Mouse (Mus musculus): ENCODE results near the gene Suds3. TPM values are rescaled to one million over a fixed set of nuclear protein-coding genes. Genes with fewer than 3 reads are reported as not detected.

The Suds3 gene
- polyA plus RNA-seq, 1 experiment from 2014 or later, result 76.9 TPM

DNA sequence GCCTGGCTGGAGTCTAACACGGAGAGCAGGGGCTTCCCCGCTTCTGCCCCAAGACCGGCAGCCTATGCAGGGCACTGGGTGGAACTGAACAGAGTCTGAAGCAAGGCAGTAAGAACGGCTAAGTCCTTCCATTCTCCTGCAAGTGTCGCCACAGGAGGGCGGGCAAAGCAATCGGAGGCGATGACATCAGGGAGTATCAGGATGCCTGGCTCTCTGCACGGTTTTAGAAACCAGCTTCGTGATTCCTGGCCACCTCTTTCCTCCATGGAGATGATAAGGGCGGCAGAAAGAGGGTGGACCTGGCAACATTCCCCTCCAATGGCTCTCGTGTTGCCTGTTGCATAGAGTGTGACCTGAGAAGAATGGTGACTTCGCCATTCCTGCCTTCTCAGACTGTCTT is 28.2 kb downstream of the Suds3 start:
- Histone ChIP-seq H3K4me3 (ENCODE audit: inconsistent target) (no peak overlapping the region), H3K79me2 (ENCODE audit: inconsistent target) (no peaks in the 10 kb centered on the region), H3K36me3 (ENCODE audit: inconsistent target) (peaks cover 17% of the 10 kb centered on the region; the same call in 1 of the 2 replicates), H3K27ac (no peak overlapping the region)
- 13% methylated on average over 13 of the region's 13 CpGs for WGBS (ENCODE audit: missing documents)

GRCm38 (mm10) chr5:117069498-117069894 is 46.4 kb downstream of the Suds3 start:
- 14% methylated on average over 10 of the region's 10 CpGs for WGBS (ENCODE audit: missing documents)
- no peak overlapping the region for H3K4me3 ChIP-seq (ENCODE audit: inconsistent target)
- no peaks in the 10 kb centered on the region for H3K36me3 ChIP-seq (ENCODE audit: inconsistent target)

GRCm38 (mm10) chr5:117068808-117069497 is 47.0 kb downstream of the Suds3 start:
- H3K4me3 ChIP-seq (ENCODE audit: inconsistent target), result no peak overlapping the region
- no peaks in the 10 kb centered on the region for H3K79me2 ChIP-seq (ENCODE audit: inconsistent target)
- 39% methylated on average over 13 of the region's 19 CpGs for WGBS (ENCODE audit: missing documents)
- H3K27ac ChIP-seq, result no peak overlapping the region
- no peaks in the 10 kb centered on the region for H3K36me3 ChIP-seq (ENCODE audit: inconsistent target)

More at GRCm38 (mm10) chr5:117069498-117069894, 46.4 kb downstream of the Suds3 start:
- Histone ChIP-seq H3K27ac (no peak overlapping the region), H3K79me2 (ENCODE audit: inconsistent target) (no peaks in the 10 kb centered on the region)

DNA sequence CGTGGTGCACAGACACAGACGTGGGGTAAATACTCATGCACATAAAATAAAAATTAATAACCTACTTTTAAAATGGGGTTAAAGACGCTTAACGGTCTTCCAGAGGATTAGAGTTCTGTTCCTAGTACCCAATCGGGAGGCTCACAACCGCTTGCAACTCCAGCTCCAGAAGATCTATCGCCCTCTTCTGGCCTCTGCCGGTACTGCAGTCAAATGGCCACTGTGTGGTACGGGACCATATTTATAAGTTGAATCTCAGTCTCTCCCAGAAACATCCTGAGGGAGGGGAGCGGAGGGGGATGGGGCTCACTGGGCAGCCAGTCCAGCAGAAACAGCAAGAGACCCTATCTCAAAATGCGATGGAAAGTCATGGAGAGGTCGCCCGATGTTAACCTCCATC is 47.7 kb downstream of the Suds3 start:
- no peaks in the 10 kb centered on the region for H3K36me3 ChIP-seq (ENCODE audit: inconsistent target)
- WGBS (ENCODE audit: missing documents), result 83% methylated on average over 13 of the region's 13 CpGs
- H3K27ac ChIP-seq, result no peak overlapping the region
- H3K4me3 ChIP-seq (ENCODE audit: inconsistent target), result no peak overlapping the region
- no peaks in the 10 kb centered on the region for H3K79me2 ChIP-seq (ENCODE audit: inconsistent target)

DNA sequence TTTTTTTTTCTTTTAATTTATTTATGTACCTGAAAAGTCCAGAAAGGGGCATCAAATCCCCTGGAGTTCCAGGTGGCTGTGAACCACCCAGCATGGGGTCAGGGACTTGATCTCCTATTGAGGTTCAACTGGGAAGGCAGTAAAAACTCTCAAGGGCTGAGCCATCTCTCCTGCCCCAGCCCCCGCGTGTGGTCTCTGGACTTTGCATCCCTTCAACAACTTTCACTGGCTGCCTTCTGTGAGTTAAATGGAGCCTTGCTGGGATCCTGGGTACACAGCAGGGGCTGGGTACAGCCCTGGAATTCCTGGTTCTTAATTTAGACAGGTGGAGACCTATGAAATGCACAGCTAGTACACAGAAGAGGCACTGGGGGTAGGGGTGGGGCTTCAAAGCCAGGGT is 54.7 kb downstream of the Suds3 start:
- Histone ChIP-seq H3K36me3 (ENCODE audit: inconsistent target) (no peaks in the 10 kb centered on the region), H3K4me3 (ENCODE audit: inconsistent target) (no peak overlapping the region), H3K79me2 (ENCODE audit: inconsistent target) (no peaks in the 10 kb centered on the region), H3K27ac (no peak overlapping the region)
- 59% methylated on average over 2 of the region's 2 CpGs for WGBS (ENCODE audit: missing documents)

DNA sequence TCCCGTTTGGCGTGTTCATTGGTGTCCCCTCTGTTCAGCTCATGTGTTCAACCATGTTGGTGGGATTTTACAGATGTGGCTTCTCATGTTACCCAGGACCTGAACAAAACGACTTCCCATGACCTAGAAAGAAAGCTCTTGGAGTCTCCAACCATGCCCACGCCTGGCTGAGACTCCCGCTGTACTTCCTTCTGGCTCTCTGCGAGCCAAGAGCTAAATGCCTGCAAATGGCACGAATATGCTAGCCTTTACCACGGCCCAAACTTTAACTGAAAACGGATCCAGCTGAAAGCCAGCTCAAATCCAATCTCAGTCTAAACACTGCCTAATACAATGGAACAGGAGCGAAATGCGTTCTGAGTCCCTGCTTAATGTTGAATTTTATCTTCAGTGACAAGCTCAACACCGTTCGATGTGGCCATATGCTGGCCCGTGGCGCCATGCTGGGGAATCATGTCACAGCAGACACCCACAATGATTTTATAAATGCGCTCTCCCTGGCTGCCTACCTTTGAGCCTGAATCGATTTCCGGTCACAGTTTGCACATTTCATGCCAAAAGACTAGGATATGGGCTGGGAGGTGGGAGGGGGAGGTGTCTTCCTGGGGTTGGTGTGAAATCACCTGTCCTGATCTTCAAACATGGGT is 55.3 kb downstream of the Suds3 start:
- no peak overlapping the region for H3K27ac ChIP-seq
- H3K4me3 ChIP-seq (ENCODE audit: inconsistent target), result no peak overlapping the region
- H3K79me2 ChIP-seq (ENCODE audit: inconsistent target), result no peaks in the 10 kb centered on the region
- no peaks in the 10 kb centered on the region for H3K36me3 ChIP-seq (ENCODE audit: inconsistent target)
- 81% methylated on average over 18 of the region's 18 CpGs for WGBS (ENCODE audit: missing documents)

- Histone ChIP-seq H3K4me3 (ENCODE audit: inconsistent target) (no peak overlapping the region), H3K79me2 (ENCODE audit: inconsistent target) (no peaks in the 10 kb centered on the region), H3K36me3 (ENCODE audit: inconsistent target) (no peaks in the 10 kb centered on the region), H3K27ac (no peak overlapping the region)
- 87% methylated on average over 7 of the region's 7 CpGs for WGBS (ENCODE audit: missing documents)
Observed at GRCm38 (mm10) chr5:117049940-117050339, 66.0 kb downstream of the Suds3 start.

- H3K79me2 ChIP-seq (ENCODE audit: inconsistent target), result no peaks in the 10 kb centered on the region
- H3K36me3 ChIP-seq (ENCODE audit: inconsistent target), result no peaks in the 10 kb centered on the region
- WGBS (ENCODE audit: missing documents), result 64% methylated on average over 10 of the region's 10 CpGs
- no peak overlapping the region for H3K27ac ChIP-seq
- no peak overlapping the region for H3K4me3 ChIP-seq (ENCODE audit: inconsistent target)
Observed at GRCm38 (mm10) chr5:117045101-117045500, 70.8 kb downstream of the Suds3 start.

DNA sequence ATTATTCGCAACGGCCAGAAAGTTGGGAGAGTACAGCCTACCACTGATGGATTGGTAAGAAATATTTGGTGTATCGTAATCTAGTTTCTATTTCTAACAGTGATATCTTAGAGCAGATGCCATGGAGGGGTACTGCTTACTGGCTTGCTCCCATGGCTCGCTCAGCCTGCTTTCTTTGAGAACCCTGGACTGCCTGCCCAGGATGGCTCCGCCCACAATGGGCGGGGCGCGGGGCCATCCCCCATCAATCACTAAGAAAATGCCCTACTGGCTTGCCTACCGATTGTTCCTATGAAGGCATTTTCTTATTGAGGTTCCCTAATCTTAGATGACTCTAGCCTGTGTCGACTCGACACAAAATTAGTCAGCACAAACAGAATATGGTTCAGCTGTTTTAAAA is 73.3 kb downstream of the Suds3 start:
- Histone ChIP-seq H3K36me3 (ENCODE audit: inconsistent target) (no peaks in the 10 kb centered on the region), H3K79me2 (ENCODE audit: inconsistent target) (no peaks in the 10 kb centered on the region), H3K27ac (no peak overlapping the region), H3K4me3 (ENCODE audit: inconsistent target) (no peak overlapping the region)
- 76% methylated on average over 11 of the region's 11 CpGs for WGBS (ENCODE audit: missing documents)

Other genes with a start within 250 kb of the Suds3 start
- 77.8 to 173 TPM (median 90.5 TPM) in 3 replicates for gene Taok3, start 4.0 kb upstream of the Suds3 start, polyA plus RNA-seq (2018)
- 88.4 to 216 TPM (median 189 TPM) in 3 replicates for gene Pebp1, start 171.5 kb upstream of the Suds3 start, polyA plus RNA-seq (2018)
- gene Vsig10, start 203.0 kb upstream of the Suds3 start, polyA plus RNA-seq (2018), result 1.2 to 1.6 TPM (median 1.3 TPM) in 3 replicates
- gene Wsb2, start 241.2 kb upstream of the Suds3 start, polyA plus RNA-seq (2018), result 113 to 142 TPM (median 114 TPM) in 3 replicates

Measured in macrophage (primary cell).